Mouse (Mus musculus): Measurements from ENCODE around the gene Srsf4. TPM values are rescaled to one million over a fixed set of nuclear protein-coding genes. Genes with fewer than 3 reads are reported as not detected.

Gene Srsf4
- total and polyA plus RNA-seq, 2 experiments from 2014 or later: 49.4 to 99.7 TPM

DNA sequence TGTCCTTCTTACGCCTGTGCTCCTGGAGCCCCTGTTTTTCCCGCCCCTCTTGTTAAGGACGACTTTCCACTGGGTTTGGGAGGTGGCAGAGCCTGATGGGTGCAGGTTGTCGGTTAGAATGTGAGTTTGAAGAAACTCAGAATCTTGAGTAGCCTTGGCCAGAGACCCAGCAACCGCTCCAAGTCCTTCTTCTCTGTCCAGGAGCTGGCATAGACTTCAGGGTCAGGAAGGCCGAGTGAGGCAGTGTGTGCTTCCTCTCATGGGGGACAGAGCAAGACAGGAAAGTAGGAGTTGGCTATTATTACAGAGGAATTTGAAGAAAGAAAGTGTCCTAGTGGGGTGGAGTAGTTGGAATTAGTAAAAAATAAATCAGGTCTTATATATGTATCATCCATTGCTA, 10.2 kb downstream of the Srsf4 start:
- DNase-seq (no peak), ATAC-seq (no peak)
- no peak overlapping the region for H3K27ac ChIP-seq (ENCODE audit: low read depth, low read length)
- H3K4me1 ChIP-seq (ENCODE audit: insufficient read depth): no peaks in the 10 kb centered on the region
- no peak overlapping the region for H3K4me2 ChIP-seq (ENCODE audit: low read depth)
- no peaks in the 10 kb centered on the region for H3K9me3 ChIP-seq (ENCODE audit: low read length)
- 62% methylated on average over 6 of the region's 6 CpGs for WGBS
- H3K36me3 ChIP-seq (ENCODE audit: insufficient read depth): peaks cover 19% of the 10 kb centered on the region
- no peak overlapping the region for H3K4me3 ChIP-seq (ENCODE audit: low read depth, low read length)
- no peak for TF ChIP-seq CTCF (IDR thresholded peaks at IDR 0.05; ENCODE audit: low read depth)
- H3K9ac ChIP-seq: no peak overlapping the region
- no peaks in the 10 kb centered on the region for H3K27me3 ChIP-seq (ENCODE audit: insufficient read depth, low read length)

GRCm38 (mm10) chr4:131885376-131885775, 12.0 kb downstream of the Srsf4 start:
- ATAC-seq (no peak), DNase-seq (no peak)
- H3K9ac ChIP-seq: no peak overlapping the region
- no peak overlapping the region for H3K4me3 ChIP-seq (ENCODE audit: low read depth, low read length)
- no peak overlapping the region for H3K4me2 ChIP-seq (ENCODE audit: low read depth)
- peaks cover 19% of the 10 kb centered on the region for H3K36me3 ChIP-seq (ENCODE audit: insufficient read depth)
- no peak overlapping the region for H3K27ac ChIP-seq (ENCODE audit: low read depth, low read length)
- no peaks in the 10 kb centered on the region for H3K9me3 ChIP-seq (ENCODE audit: low read length)
- no peak for TF ChIP-seq CTCF (IDR thresholded peaks at IDR 0.05; ENCODE audit: low read depth)
- no peaks in the 10 kb centered on the region for H3K4me1 ChIP-seq (ENCODE audit: insufficient read depth)
- no peaks in the 10 kb centered on the region for H3K27me3 ChIP-seq (ENCODE audit: insufficient read depth, low read length)
- WGBS: 66% methylated on average over 6 of the region's 6 CpGs

DNA sequence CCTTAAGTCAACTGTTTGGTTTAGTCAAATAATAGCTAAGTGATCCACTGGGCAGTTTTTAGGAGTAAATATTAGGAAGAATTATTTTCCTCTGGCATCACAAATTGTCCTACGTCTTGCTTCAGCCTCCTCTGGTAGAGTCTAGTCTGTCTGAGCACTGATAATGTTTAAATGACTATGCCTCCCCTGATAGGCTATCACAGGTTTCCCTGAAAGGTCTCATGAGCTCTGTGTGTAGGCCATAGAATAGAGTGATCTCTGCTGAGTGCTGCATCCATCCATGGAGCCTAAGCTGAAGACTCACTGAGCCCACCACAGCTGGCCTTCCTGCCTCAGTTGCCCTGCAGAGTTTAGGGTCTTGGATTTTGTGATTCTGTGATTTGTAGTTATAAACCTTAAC, 15.1 kb downstream of the Srsf4 start:
- no peak overlapping the region for H3K9ac ChIP-seq

GRCm38 (mm10) chr4:131890692-131891091, 17.3 kb downstream of the Srsf4 start:
- Histone ChIP-seq H3K4me3 (ENCODE audit: low read depth, low read length) (no peak overlapping the region), H3K4me1 (ENCODE audit: insufficient read depth) (no peaks in the 10 kb centered on the region), H3K27me3 (ENCODE audit: insufficient read depth, low read length) (no peaks in the 10 kb centered on the region), H3K9ac (no peak overlapping the region), H3K36me3 (ENCODE audit: insufficient read depth) (peaks cover 44% of the 10 kb centered on the region), H3K4me2 (ENCODE audit: low read depth) (no peak overlapping the region), H3K27ac (ENCODE audit: low read depth, low read length) (no peak overlapping the region), H3K9me3 (ENCODE audit: low read length) (no peaks in the 10 kb centered on the region)
- DNase-seq (no peak), ATAC-seq (no peak)
- WGBS: 87% methylated on average over 3 of the region's 3 CpGs
- TF ChIP-seq CTCF (IDR thresholded peaks at IDR 0.05; ENCODE audit: low read depth): no peak

More for the DNA sequence above, 15.1 kb downstream of the Srsf4 start:
- Histone ChIP-seq H3K4me3 (ENCODE audit: low read depth, low read length) (no peak overlapping the region), H3K36me3 (ENCODE audit: insufficient read depth) (peaks cover 36% of the 10 kb centered on the region), H3K4me2 (ENCODE audit: low read depth) (no peak overlapping the region), H3K4me1 (ENCODE audit: insufficient read depth) (no peaks in the 10 kb centered on the region), H3K27ac (ENCODE audit: low read depth, low read length) (no peak overlapping the region), H3K27me3 (ENCODE audit: insufficient read depth, low read length) (no peaks in the 10 kb centered on the region), H3K9me3 (ENCODE audit: low read length) (no peaks in the 10 kb centered on the region)
- no peak for ATAC-seq
- WGBS: 78% methylated on average over 1 of the region's 1 CpGs
- no peak for DNase-seq
- no peak for TF ChIP-seq CTCF (IDR thresholded peaks at IDR 0.05; ENCODE audit: low read depth)

DNA sequence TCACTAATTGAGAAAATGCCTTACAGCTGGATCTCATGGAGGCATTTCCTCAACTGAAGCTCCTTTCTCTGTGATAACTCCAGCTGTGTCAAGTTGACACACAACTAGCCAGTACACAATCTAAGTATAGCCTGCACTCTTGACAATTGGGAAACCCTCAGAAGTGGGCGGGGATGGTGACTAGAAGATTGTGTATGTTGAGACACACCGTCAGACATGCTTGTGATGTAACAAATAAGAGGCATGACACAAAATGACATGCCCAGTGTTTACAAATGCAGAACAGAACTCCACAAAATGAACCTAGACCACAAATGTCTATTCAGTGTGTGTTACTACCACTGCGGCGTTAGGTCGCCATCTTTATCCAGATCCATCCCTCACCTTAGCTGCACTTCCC, 23.7 kb downstream of the Srsf4 start:
- Histone ChIP-seq H3K4me3 (ENCODE audit: low read depth, low read length) (no peak overlapping the region), H3K4me1 (ENCODE audit: insufficient read depth) (no peaks in the 10 kb centered on the region), H3K4me2 (ENCODE audit: low read depth) (no peak overlapping the region), H3K27ac (ENCODE audit: low read depth, low read length) (no peak overlapping the region), H3K9ac (no peak overlapping the region), H3K36me3 (ENCODE audit: insufficient read depth) (peaks cover 81% of the 10 kb centered on the region), H3K27me3 (ENCODE audit: insufficient read depth, low read length) (no peaks in the 10 kb centered on the region), H3K9me3 (ENCODE audit: low read length) (no peaks in the 10 kb centered on the region)
- 93% methylated on average over 5 of the region's 5 CpGs for WGBS
- no peak for DNase-seq
- ATAC-seq: no peak
- no peak for TF ChIP-seq CTCF (IDR thresholded peaks at IDR 0.05; ENCODE audit: low read depth)

GRCm38 (mm10) chr4:131897787-131898186, 24.4 kb downstream of the Srsf4 start:
- no peaks in the 10 kb centered on the region for H3K4me1 ChIP-seq (ENCODE audit: insufficient read depth)
- no peak overlapping the region for H3K4me3 ChIP-seq (ENCODE audit: low read depth, low read length)
- no peak for TF ChIP-seq CTCF (IDR thresholded peaks at IDR 0.05; ENCODE audit: low read depth)
- H3K9ac ChIP-seq: no peak overlapping the region
- peaks cover 77% of the 10 kb centered on the region for H3K36me3 ChIP-seq (ENCODE audit: insufficient read depth)
- no peak overlapping the region for H3K4me2 ChIP-seq (ENCODE audit: low read depth)
- WGBS: 97% methylated on average over 8 of the region's 8 CpGs
- H3K27me3 ChIP-seq (ENCODE audit: insufficient read depth, low read length): no peaks in the 10 kb centered on the region
- no peak for ATAC-seq
- DNase-seq: no peak
- no peak overlapping the region for H3K27ac ChIP-seq (ENCODE audit: low read depth, low read length)
- H3K9me3 ChIP-seq (ENCODE audit: low read length): no peaks in the 10 kb centered on the region

DNA sequence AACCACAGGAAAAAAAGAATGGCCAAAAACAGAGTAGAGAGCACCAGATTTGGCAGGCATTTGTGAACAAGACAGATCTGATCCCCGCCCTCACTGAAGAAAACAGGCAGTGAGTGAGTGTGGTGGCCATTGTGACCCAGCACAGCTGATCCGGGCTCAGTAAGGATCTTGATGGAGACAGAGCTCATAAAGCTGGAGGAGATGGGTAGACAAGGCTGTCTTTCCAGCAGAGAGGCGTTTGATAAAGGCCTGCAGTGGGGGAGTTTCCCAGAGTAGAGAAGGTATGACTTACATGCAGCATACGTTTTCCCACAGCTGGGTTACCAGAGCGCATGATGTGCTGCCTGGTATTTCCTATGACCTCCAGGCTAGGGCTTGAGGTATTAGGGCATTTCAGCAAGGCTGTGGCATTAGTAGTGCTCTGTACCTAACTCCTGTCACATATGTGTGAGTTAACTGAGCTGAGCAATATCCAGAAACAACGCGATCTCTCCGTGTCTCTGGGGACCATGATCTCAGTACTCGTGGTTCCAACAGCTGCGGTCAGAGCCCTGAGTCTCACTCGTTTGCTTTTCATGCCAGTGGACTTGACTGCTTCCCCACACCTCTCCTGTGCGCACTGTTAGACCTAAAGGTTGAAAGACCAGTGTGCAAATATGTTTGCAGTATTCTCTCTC, 25.2 kb downstream of the Srsf4 start:
- no peaks in the 10 kb centered on the region for H3K4me1 ChIP-seq (ENCODE audit: insufficient read depth)
- ATAC-seq: no peak
- no peaks in the 10 kb centered on the region for H3K9me3 ChIP-seq (ENCODE audit: low read length)
- DNase-seq: no peak
- no peak overlapping the region for H3K4me3 ChIP-seq (ENCODE audit: low read depth, low read length)
- TF ChIP-seq CTCF (IDR thresholded peaks at IDR 0.05; ENCODE audit: low read depth): no peak
- H3K36me3 ChIP-seq (ENCODE audit: insufficient read depth): peaks cover 68% of the 10 kb centered on the region
- WGBS: 91% methylated on average over 12 of the region's 12 CpGs
- no peak overlapping the region for H3K27ac ChIP-seq (ENCODE audit: low read depth, low read length)
- H3K4me2 ChIP-seq (ENCODE audit: low read depth): no peak overlapping the region
- H3K27me3 ChIP-seq (ENCODE audit: insufficient read depth, low read length): no peaks in the 10 kb centered on the region
- H3K9ac ChIP-seq: no peak overlapping the region
